ENCODE assay signal across 25 mouse cellular contexts in genomic region chr13:55399300-55400038, GRCm38 (mm10). TPM values are rescaled to one million over a fixed set of nuclear protein-coding genes. Genes with fewer than 3 reads are reported as not detected.
DNase-seq lines count a peak whose midpoint lies in the region; ATAC-seq and TF ChIP-seq lines count a peak whose summit lies in the region.
"Had no signal": no experiment of that assay in that cellular context is flagged by ENCODE, and none has a peak within 500 bp of the region (broad histone marks: within the 10 kb centered on the region; RNA-seq: fewer than 3 reads in every experiment).

No protein-coding gene starts in this region.

- no peaks in the 10 kb centered on the region for H3K4me1 ChIP-seq in kidney, embryonic 15.5 days
- H3K4me1 ChIP-seq in stomach, postnatal 0 days (replicated peaks; ENCODE audit: control insufficient read depth, insufficient read depth) = 0 out of 2 replicates have a peak, but pooled peaks cover 3% of the 10 kb centered on the region
- no peaks in the 10 kb centered on the region for H3K4me1 ChIP-seq in forebrain, embryonic 16.5 days (replicated peaks; ENCODE audit: control insufficient read depth, insufficient read depth, low read length)
- H3K4me1 ChIP-seq: heart, embryonic 12.5 days; limb, embryonic 12.5 days; midbrain, embryonic 15.5 days; neural tube, embryonic 12.5 days had no signal

- H3K27ac ChIP-seq in kidney, embryonic 15.5 days = no peak overlapping the region
- no peak overlapping the region for H3K27ac ChIP-seq in stomach, postnatal 0 days (replicated peaks)
- no peak overlapping the region for H3K27ac ChIP-seq in forebrain, embryonic 16.5 days (ENCODE audit: low read length)
- H3K27ac ChIP-seq: limb, embryonic 12.5 days; midbrain, embryonic 15.5 days; neural tube, embryonic 12.5 days had no signal

- H3K4me2 ChIP-seq in kidney, embryonic 15.5 days = no peak overlapping the region
- no peak overlapping the region for H3K4me2 ChIP-seq in stomach, postnatal 0 days (replicated peaks; ENCODE audit: low read depth)
- H3K4me2 ChIP-seq in forebrain, embryonic 16.5 days (ENCODE audit: low read length) = no peak overlapping the region
- H3K4me2 ChIP-seq: heart, embryonic 12.5 days; limb, embryonic 12.5 days; liver, embryonic 11.5 days; midbrain, embryonic 15.5 days; neural tube, embryonic 12.5 days had no signal

- H3K9ac ChIP-seq in kidney, embryonic 15.5 days = no peak overlapping the region
- H3K9ac ChIP-seq in stomach, postnatal 0 days (ENCODE audit: low read length) = no peak overlapping the region
- no peak overlapping the region for H3K9ac ChIP-seq in forebrain, embryonic 16.5 days (replicated peaks; ENCODE audit: low read depth, low read length)
- H3K9ac ChIP-seq: heart, embryonic 12.5 days; limb, embryonic 12.5 days; midbrain, embryonic 15.5 days; neural tube, embryonic 12.5 days had no signal

- no peaks in the 10 kb centered on the region for H3K9me3 ChIP-seq in kidney, embryonic 15.5 days (replicated peaks)
- H3K9me3 ChIP-seq in stomach, postnatal 0 days (ENCODE audit: control insufficient read depth, low read length) = no peaks in the 10 kb centered on the region
- H3K9me3 ChIP-seq in forebrain, embryonic 16.5 days (ENCODE audit: control insufficient read depth, low read length) = no peaks in the 10 kb centered on the region
- H3K9me3 ChIP-seq: heart, embryonic 12.5 days; limb, embryonic 12.5 days; midbrain, embryonic 15.5 days; neural tube, embryonic 12.5 days had no signal

- TF ChIP-seq EP300 in stomach, postnatal 0 days (optimal IDR thresholded peaks at IDR 0.05) = no peak

- whole genome bisulfite sequencing in kidney, embryonic 15.5 days = 57% methylated on average over 5 of the region's 5 CpGs
- WGBS in stomach, postnatal 0 days = 49% methylated on average over 5 of the region's 5 CpGs
- 69% methylated on average over 5 of the region's 5 CpGs for WGBS in forebrain, embryonic 16.5 days

- H3K4me3 ChIP-seq in kidney, embryonic 15.5 days (replicated peaks) = peak overlapping the region; percentile 20
- no peak overlapping the region for H3K4me3 ChIP-seq in stomach, postnatal 0 days (ENCODE audit: low read depth, low read length)
- no peak overlapping the region for H3K4me3 ChIP-seq in forebrain, embryonic 16.5 days (replicated peaks; ENCODE audit: low read length)
- H3K4me3 ChIP-seq: heart, embryonic 12.5 days; limb, embryonic 12.5 days; midbrain, embryonic 15.5 days; neural tube, embryonic 12.5 days had no signal

- peak; percentile 23 for DNase-seq in urinary bladder, postnatal 14 days (ENCODE audit: low spot score)
- no peak for DNase-seq in urinary bladder, postnatal 25 days (ENCODE audit: low spot score)
- DNase-seq in kidney, postnatal 36 days = peak; percentile 77
- DNase-seq in stomach, postnatal 0 days (ENCODE audit: low spot score) = no peak
- no peak for DNase-seq in left cerebral cortex, adult 11 months (ENCODE audit: low spot score)
- no peak for DNase-seq in right cerebral cortex, postnatal 4 days
- DNase-seq: adrenal gland, postnatal 14 days; cerebellum, adult 9-10 months; gastrocnemius, postnatal 10 days; heart, adult 18-20 months; heart, postnatal 10 days; lung, adult 18-20 months; lung, postnatal 14 days; thymus, postnatal 25 days had no signal

- ATAC-seq in kidney, embryonic 15.5 days (replicated peaks; ENCODE audit: low FRiP score) = 0 out of 2 replicates have a peak, but pooled peaks have one; percentile 33
- ATAC-seq in stomach, postnatal 0 days (ENCODE audit: low FRiP score, low TSS enrichment) = peak; percentile 15; the same call in 1 of the 2 replicates
- no peak for ATAC-seq in forebrain, embryonic 16.5 days
- ATAC-seq: CD4-positive, CD25-positive, alpha-beta regulatory T cell, adult 4 months; forebrain, embryonic 14.5 days; midbrain, embryonic 15.5 days had no signal

- H3K36me3 ChIP-seq in kidney, embryonic 15.5 days = no peaks in the 10 kb centered on the region
- no peaks in the 10 kb centered on the region for H3K36me3 ChIP-seq in stomach, postnatal 0 days (ENCODE audit: control insufficient read depth, insufficient read depth, low read length)
- H3K36me3 ChIP-seq in forebrain, embryonic 16.5 days (ENCODE audit: control insufficient read depth, insufficient read depth) = no peaks in the 10 kb centered on the region
- H3K36me3 ChIP-seq: heart, embryonic 12.5 days; limb, embryonic 12.5 days; midbrain, embryonic 15.5 days; neural tube, embryonic 12.5 days had no signal

- TF ChIP-seq CTCF in stomach, postnatal 0 days (IDR thresholded peaks at IDR 0.05; ENCODE audit: low read depth) = no peak

- H3K27me3 ChIP-seq in kidney, embryonic 15.5 days = peaks cover 15% of the 10 kb centered on the region
- H3K27me3 ChIP-seq in stomach, postnatal 0 days (ENCODE audit: control insufficient read depth, insufficient read depth, low read length) = no peaks in the 10 kb centered on the region
- no peaks in the 10 kb centered on the region for H3K27me3 ChIP-seq in forebrain, embryonic 16.5 days (replicated peaks; ENCODE audit: control insufficient read depth, insufficient read depth, low read length)
- H3K27me3 ChIP-seq: midbrain, embryonic 15.5 days had no signal

RNA-seq across cellular contexts. Expression of gene Slc34a1, which starts 1.5 kb away (rescaled TPM):
- 163 and 180 TPM in 2 replicates for polyA plus RNA-seq in kidney, embryonic 15.5 days (2015; fragmentation: Nextera tagmentation; extraction: Ambion mirVana)
- polyA plus RNA-seq in stomach, postnatal 0 days (2015; fragmentation: Nextera tagmentation; extraction: Ambion mirVana) = not detected in 2 replicates
- 0.27 TPM in 1 of 2 replicates, not detected in the other for polyA plus RNA-seq in forebrain, embryonic 16.5 days (2015; fragmentation: Nextera tagmentation; extraction: Ambion mirVana)
- polyA plus RNA-seq: CD4-positive, CD25-positive, alpha-beta regulatory T cell, adult 4 months; embryonic facial prominence, embryonic 14.5 days; forebrain, embryonic 14.5 days; heart, embryonic 12.5 days; hindbrain, embryonic 11.5 days; limb, embryonic 12.5 days; liver, embryonic 11.5 days; midbrain, embryonic 15.5 days had no signal

RNA-seq across cellular contexts. Expression of gene Pfn3, which starts 15.6 kb away (rescaled TPM):
- polyA plus RNA-seq in kidney, embryonic 15.5 days (2015; fragmentation: Nextera tagmentation; extraction: Ambion mirVana) = not detected in 2 replicates
- polyA plus RNA-seq in stomach, postnatal 0 days (2015; fragmentation: Nextera tagmentation; extraction: Ambion mirVana) = not detected in 2 replicates
- 0.43 and 0.84 TPM in 2 replicates for polyA plus RNA-seq in forebrain, embryonic 16.5 days (2015; fragmentation: Nextera tagmentation; extraction: Ambion mirVana)
- polyA plus RNA-seq: CD4-positive, CD25-positive, alpha-beta regulatory T cell, adult 4 months; heart, embryonic 12.5 days; hindbrain, embryonic 11.5 days; limb, embryonic 12.5 days; liver, embryonic 11.5 days; neural tube, embryonic 12.5 days had no signal

RNA-seq across cellular contexts. Expression of gene F12, which starts 27.1 kb away (rescaled TPM):
- 0.59 and 2.1 TPM in 2 replicates for polyA plus RNA-seq in kidney, embryonic 15.5 days (2015; fragmentation: Nextera tagmentation; extraction: Ambion mirVana)
- polyA plus RNA-seq in stomach, postnatal 0 days (2015; fragmentation: Nextera tagmentation; extraction: Ambion mirVana) = 0.41 and 0.68 TPM in 2 replicates
- not detected in 2 replicates for polyA plus RNA-seq in forebrain, embryonic 16.5 days (2015; fragmentation: Nextera tagmentation; extraction: Ambion mirVana)
- polyA plus RNA-seq: CD4-positive, CD25-positive, alpha-beta regulatory T cell, adult 4 months; embryonic facial prominence, embryonic 14.5 days; forebrain, embryonic 14.5 days; hindbrain, embryonic 11.5 days; limb, embryonic 12.5 days; neural tube, embryonic 12.5 days had no signal

RNA-seq across cellular contexts. Expression of gene Rgs14, which starts 29.9 kb away (rescaled TPM):
- 1.1 and 1.3 TPM in 2 replicates for polyA plus RNA-seq in kidney, embryonic 15.5 days (2015; fragmentation: Nextera tagmentation; extraction: Ambion mirVana)
- 0.51 and 0.73 TPM in 2 replicates for polyA plus RNA-seq in stomach, postnatal 0 days (2015; fragmentation: Nextera tagmentation; extraction: Ambion mirVana)
- polyA plus RNA-seq in forebrain, embryonic 16.5 days (2015; fragmentation: Nextera tagmentation; extraction: Ambion mirVana) = 0.71 and 1.4 TPM in 2 replicates

RNA-seq across cellular contexts. Expression of gene Lman2, which starts 36.9 kb away (rescaled TPM):
- 115 and 118 TPM in 2 replicates for polyA plus RNA-seq in kidney, embryonic 15.5 days (2015; fragmentation: Nextera tagmentation; extraction: Ambion mirVana)
- 73.7 and 76.5 TPM in 2 replicates for polyA plus RNA-seq in stomach, postnatal 0 days (2015; fragmentation: Nextera tagmentation; extraction: Ambion mirVana)
- polyA plus RNA-seq in forebrain, embryonic 16.5 days (2015; fragmentation: Nextera tagmentation; extraction: Ambion mirVana) = 56.3 and 59.7 TPM in 2 replicates

Comparison
In these comparisons a context has a peak if more than half of its experiments do, and no peak if none do; other contexts are left out.
1. DNase-seq: peak in urinary bladder, postnatal 14 days (single experiment) and kidney, postnatal 36 days (2 of 2); none in urinary bladder, postnatal 25 days (single experiment), stomach, postnatal 0 days (single experiment), left cerebral cortex, adult 11 months (single experiment) and right cerebral cortex, postnatal 4 days (single experiment).
2. RNA of gene Slc34a1, which starts 1.5 kb away (polyA plus RNA-seq): 163 to 180 TPM in kidney, embryonic 15.5 days; not detected in stomach, postnatal 0 days and 0.27 TPM in forebrain, embryonic 16.5 days; every median in the first group is over 100 times any median in the second.